Mouse (Mus musculus): ENCODE data around the gene Gm36079.
"Not testable (repeated sequence)": the region's sequence is repeated elsewhere in the genome, so short reads cannot be mapped to it uniquely, and the experiment has no call there.

Gene Gm36079

DNA sequence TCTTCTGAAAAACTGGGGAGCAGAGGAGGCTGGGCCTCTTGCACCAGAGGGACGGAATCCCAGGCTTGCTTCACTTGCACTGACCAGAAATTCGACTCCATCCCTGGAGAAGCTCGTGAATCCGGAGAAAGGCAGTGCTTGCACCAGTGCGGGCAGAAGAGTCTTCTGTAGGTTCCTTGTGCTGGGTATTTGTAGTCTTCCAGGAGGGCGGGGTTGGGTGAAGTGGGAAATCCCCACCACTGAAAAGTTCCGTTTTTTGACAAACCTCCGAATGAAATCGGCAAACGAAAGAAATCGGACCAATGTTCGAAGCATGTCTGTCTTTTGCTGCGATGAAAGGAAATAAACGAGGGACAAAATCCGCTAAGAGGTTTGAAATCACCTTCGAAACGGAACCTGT lies at the start of gene Gm36079:
TSS of gene Gm36079 (minus strand) at position 101 of the 400 bp plus-strand sequence.
- not testable (repeated sequence) for DNase-seq (ENCODE audit: low read depth, low spot score)

DNA sequence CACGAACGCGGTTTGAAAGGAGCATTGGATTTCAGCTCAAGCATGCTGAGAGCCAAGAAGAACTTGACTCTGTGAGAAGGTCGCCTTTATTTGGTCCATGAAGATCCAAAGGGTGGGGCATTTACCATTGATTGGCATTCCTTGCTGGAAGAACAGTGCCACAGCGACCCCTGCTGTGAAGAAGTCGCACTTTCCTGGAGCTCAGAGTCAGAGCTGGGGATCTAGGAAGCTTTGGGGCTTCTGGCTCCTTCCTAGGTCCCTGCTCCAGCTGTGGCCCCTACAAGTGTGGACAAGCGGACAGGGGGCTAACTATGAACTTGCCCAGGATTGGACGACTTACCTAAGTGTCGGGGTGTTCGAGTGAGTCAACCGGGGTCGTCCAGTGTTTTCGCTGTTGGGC lies 44.1 kb upstream of the Gm36079 start:
- DNase-seq (ENCODE audit: low read depth, low spot score) = not testable (repeated sequence)

DNA sequence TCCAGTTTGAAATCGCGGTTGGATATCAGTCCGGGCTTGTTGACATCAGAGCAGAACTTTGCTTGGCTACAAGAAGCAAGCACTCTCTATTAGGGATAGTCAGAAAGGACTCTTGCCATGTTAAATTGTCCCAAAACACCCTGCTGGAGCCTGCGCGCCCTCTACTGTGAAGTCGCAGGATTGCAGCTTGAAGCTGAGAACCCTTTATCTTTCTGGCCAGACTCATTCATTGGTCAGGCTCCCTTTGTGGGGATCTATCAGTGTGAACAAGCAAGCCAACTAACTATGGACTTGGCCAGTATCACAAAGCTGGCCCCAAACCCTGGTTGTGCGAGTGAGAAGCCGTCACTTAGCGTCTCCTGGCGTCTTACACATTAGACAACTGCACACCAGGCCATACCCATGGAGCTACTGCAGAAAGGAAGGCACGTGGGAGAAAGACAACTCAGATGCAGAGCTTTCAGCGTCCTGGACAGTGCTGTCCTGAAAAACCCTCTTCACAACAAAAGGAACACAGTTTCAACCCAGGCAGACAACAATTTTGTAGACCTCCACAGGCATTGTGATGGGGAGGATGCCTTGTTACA lies 43.3 kb upstream of the Gm36079 start:
- not testable (repeated sequence) for DNase-seq (ENCODE audit: low read depth, low spot score)

DNA sequence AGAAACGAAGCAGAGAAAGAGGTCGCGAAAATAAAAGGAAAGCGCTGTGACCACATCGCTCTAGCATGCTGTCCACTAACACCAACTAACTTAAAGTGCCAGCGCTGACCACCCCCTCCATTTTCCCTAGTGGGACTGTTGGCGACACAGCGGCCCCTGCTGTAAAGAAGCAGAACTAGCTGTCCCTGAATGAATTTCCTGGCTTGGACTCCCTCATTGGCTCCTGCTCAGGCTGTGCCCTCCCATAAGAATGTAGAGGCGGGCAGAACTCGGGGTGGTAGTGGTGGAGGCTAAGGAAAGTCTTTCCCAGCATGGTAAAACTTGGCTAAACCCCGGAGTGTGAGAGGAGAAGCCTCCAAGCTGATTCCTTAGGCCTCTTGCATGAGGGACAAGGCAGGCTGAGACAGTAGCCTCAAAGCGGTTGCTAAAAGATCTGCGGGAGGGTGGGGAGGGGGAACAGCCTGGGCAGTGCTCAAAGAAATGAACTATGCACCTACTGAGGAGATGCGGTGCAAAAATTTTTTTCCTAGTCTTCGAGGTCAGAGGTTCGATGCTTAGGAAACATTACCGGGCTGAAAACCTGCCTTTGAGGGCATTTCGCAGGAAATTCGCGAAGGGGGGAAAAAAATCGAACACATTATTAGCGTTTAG lies 36.8 kb upstream of the Gm36079 start:
- not testable (repeated sequence) for DNase-seq (ENCODE audit: low read depth, low spot score)

DNA sequence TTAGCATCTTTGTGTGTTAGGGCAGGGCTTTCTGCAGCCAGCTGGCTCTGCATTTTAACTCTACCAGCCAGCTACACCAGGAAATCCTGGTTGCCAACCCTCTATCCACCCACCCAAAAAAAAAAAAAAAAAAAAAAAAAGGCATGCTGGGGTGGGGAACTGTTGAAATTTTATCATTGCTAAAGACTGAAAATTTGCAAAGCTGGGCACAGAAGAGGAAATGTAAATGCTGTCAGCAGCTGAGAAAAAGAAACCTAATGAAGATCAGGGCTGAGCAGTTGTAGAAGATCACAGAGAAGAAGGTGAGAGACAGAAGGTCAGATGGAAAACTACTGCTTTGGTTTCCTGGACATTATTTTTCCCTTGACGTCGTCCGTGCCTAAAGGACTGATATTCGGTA lies 36.1 kb upstream of the Gm36079 start:
- not testable (repeated sequence) for DNase-seq (ENCODE audit: low read depth, low spot score)

DNA sequence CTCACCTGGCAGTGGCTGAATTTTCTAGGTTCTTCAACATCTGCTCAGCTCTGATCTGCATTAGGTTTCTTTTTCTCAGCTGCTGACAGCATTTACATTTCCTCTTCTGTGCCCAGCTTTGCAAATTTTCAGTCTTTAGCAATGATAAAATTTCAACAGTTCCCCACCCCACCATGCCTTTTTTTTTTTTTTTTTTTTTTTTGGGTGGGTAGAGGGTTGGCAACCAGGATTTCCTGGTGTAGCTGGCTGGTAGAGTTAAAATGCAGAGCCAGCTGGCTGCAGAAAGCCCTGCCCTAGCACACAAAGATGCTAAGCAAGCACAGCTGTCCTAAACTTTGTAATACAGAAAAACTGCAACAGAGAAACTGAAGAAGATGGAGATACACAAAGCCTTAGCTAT lies 25.3 kb upstream of the Gm36079 start, which contains the start of gene Gm21188:
TSS of gene Gm21188 (minus strand) at position 110 of the 400 bp plus-strand sequence.
- DNase-seq (ENCODE audit: low read depth, low spot score) = not testable (repeated sequence)

DNA sequence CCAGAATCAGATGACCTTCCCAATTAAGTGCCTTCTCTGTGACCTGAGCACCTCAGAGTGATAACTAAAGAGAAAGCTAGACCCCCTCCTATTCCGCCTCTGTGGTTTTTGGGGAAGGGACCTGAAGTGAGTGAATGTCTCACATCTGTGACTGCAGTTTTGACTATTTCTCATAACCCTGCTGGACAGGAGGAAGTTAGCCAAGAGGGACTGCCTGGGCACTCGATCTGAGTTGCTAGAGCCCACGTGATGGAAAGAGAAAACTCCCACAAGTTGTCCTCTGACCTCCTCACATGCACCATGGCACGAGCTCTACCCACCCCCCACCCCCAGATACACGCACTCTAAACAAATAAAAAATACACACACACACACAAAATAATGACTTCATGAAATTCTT lies 21.8 kb upstream of the Gm36079 start:
- not testable (repeated sequence) for DNase-seq (ENCODE audit: low read depth, low spot score)

DNA sequence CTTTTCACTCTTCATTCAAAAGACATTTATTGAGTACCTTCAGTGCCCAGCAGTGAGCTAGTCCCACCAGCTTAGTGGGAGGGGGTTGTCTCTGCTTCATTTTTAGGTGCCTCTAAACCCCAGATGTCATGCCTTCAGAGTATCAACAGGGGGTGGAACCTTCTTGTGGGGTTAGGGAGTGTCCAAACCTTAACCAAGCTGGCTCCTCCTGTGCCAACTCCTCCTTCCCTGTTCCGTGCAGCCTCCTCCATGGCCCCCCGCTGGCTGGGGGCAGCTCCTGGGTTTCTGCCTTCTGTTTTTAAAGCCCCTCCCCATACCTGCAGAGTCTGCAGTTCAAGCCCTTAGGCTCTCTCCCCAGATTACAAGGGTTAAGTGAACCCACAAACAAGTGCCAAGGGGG lies 21.4 kb upstream of the Gm36079 start:
- DNase-seq (ENCODE audit: low read depth, low spot score) = not testable (repeated sequence)

DNA sequence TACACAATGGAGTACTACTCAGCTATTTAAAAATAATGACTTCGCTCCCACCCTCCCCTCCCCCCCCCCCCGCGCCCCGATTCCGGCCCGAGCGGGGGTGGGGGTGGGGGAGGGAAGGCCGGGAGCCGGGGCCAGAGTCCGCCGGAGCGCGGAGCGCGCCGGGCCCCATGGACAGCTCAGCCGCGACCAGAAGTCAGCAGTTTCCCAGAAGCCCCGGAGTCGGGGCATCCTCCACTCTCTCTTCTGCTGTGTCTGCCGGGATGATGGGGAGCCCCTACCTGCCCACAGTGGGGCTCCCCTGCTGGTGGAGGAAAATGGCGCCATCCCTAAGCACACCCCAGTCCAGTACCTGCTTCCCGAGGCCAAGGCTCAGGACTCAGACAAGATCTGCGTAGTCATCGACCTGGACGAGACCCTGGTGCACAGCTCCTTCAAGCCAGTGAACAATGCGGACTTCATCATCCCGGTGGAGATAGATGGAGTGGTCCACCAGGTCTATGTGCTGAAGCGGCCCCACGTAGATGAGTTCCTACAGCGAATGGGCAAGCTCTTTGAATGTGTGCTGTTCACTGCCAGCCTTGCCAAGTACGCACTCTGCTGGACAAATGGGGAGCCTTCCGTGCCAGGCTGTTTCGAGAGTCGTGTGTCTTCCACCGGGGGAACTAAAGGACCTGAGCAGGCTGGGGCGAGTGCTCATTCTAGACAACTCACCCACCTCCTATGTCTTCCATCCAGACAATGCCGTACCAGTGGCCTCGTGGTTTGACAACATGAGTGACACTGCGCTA lies 19.8 kb upstream of the Gm36079 start:
- DNase-seq (ENCODE audit: low read depth, low spot score) = not testable (repeated sequence)

DNA sequence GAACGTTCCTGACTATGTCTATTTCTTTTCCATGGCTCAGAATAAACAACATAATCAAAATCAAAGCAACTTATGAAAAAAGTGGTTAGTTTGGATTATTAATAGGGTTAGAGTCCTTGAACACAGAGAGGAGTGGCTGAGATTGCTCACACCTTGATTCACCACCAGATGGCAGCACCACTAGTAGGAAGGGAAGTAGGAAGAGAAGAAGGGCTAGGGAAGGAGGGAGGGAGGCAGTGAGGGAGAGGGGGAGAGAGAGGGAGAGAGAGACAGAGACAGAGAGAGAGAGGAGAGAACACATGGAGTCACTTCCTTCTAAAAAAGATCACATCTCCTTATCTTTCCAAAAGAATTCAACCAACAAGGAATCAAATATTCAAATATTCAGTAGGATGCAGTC lies 14.3 kb upstream of the Gm36079 start:
- DNase-seq (ENCODE audit: low read depth, low spot score) = peak; percentile 22

DNA sequence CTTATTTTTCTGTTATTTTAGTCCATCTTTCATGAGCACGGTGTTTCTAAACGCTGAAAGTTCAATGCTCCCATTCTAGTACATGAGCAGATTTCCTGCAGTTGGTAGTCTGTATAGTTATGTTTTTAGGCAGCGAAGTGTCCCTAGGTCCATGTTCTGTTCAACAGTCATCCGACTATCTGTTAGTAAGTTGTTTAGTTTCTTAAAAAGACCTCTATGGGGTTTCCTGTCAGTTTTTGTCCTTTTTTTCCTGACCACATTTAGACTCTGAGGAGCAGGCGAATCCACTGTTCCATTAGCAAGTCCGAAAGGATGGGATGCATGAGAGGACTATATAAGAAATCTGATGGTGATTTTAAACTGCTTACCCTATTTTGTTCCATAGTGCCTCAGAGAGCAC lies 11.1 kb upstream of the Gm36079 start:
- not testable (repeated sequence) for DNase-seq (ENCODE audit: low read depth, low spot score)

DNA sequence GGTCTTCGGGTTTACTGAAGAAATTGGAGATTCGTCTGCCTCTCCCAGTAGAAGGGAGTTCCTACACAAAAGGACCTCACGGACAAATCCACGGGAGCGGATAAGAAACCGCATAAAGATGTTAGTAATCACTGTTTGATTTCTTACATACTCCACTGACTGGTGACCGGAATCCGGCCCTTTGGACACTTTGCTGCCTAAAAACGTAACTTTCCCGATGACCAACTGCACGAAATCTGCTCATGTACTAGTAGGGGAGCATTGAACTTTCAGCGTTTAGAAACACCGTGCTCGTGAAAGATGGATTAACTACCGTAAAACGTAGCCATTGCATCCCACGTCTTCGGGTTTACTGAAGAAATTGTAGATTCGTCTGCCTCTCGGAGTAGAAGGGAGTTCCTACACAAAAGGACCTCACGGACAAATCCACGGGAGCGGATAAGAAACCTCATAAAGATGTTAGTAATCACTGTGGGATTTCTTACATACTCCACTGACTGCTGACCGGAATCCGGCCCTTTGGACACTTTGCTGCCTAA lies 9.8 kb upstream of the Gm36079 start:
- DNase-seq (ENCODE audit: low read depth, low spot score) = not testable (repeated sequence)

DNA sequence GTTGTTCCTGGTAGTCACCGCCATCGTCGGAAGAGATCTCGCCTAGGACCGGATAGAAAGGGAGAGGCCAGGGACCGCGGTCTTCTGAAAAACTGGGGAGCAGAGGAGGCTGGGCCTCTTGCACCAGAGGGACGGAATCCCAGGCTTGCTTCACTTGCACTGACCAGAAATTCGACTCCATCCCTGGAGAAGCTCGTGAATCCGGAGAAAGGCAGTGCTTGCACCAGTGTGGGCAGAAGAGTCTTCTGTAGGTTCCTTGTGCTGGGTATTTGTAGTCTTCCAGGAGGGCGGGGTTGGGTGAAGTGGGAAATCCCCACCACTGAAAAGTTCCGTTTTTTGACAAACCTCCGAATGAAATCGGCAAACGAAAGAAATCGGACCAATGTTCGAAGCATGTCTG lies 8.3 kb upstream of the Gm36079 start:
- not testable (repeated sequence) for DNase-seq (ENCODE audit: low read depth, low spot score)

DNA sequence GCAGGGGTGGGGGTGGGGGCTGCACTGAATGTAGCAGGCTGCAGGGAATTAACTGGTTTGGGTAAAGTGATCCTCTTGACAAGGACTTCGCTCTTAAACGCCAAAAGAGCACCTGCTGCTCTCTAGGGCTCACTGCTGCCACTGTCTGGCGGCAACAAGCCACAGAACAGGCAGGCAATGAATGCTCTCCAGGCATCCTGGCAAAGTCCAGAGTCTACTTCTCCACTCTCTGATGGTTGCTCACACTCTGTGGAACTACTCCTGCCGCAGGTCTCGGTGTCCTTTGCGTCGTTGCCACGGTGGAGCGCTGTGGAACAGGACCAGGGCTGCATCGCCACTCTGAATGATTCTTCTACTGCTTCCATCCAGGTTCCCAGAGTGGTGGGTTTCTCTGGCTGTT lies 7.8 kb upstream of the Gm36079 start:
- not testable (repeated sequence) for DNase-seq (ENCODE audit: low read depth, low spot score)

DNA sequence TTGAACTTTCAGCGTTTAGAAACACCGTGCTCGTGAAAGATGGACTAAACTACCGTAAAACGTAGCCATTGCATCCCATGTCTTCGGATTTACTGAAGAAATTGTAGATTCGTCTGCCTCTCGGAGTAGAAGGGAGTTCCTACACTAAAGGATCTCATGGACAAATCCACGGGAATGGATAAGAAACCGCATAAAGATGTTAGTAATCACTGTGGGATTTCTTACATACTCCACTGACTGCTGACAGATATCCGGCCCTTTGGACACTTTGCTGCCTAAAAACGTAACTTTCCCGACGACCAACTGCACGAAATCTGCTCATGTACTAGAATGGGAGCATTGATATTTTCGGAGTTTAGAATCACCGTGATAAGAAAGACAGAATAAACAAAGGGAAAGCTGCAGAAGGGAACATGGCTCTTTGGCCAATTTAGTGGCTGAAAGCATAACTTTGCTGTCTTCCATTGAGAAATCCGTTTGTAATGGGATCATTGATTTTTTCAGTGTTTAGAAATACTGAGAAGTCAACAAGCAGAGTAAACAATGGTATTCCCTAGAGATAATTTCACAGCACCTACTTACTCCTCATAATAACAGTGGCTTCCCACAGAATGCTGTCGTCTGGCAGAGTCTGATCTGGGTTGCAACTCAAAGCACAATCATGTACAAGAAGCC lies 6.8 kb upstream of the Gm36079 start:
- not testable (repeated sequence) for DNase-seq (ENCODE audit: low read depth, low spot score)

DNA sequence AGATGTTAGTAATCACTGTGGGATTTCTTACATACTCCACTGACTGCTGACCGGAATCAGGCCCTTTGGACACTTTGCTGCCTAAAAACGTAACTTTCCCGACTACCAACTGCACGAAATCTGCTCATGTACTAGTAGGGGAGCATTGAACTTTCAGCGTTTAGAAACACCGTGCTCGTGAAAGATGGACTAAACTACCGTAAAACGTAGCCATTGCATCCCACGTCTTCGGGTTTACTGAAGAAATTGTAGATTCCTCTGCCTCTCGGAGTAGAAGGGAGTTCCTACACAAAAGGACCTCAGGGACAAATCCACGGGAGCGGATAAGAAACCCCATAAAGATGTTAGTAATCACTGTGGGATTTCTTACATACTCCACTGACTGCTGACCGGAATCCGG lies 4.9 kb upstream of the Gm36079 start:
- DNase-seq (ENCODE audit: low read depth, low spot score) = not testable (repeated sequence)

DNA sequence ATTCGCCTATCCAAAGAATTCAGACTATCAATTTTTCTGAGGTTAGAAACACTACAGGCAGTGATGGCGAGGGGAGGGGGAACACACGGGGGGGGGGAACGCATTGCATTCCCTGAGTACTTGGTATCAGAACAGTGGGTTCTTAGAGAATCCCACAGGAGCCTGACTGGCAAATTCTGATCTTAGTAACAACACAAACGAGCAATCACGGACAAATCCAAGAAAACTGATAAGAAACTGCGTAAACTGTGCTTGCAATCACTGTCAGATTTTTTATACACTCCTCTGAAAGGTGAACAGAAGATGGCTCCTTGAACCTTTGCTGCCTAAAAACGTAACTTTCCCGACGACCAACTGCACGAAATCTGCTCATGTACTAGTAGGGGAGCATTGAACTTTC lies 557 bp upstream of the Gm36079 start:
- not testable (repeated sequence) for DNase-seq (ENCODE audit: low read depth, low spot score)

DNA sequence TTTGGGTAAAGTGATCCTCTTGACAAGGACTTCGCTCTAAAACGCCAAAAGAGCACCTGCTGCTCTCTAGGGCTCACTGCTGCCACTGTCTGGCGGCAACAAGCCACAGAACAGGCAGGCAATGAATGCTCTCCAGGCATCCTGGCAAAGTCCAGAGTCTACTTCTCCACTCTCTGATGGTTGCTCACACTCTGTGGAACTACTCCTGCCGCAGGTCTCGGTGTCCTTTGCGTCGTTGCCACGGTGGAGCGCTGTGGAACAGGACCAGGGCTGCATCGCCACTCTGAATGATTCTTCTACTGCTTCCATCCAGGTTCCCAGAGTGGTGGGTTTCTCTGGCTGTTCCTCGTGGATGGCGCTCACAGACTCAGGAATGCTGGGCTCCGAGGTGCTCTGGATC lies 438 bp downstream of the Gm36079 start:
- not testable (repeated sequence) for DNase-seq (ENCODE audit: low read depth, low spot score)

DNA sequence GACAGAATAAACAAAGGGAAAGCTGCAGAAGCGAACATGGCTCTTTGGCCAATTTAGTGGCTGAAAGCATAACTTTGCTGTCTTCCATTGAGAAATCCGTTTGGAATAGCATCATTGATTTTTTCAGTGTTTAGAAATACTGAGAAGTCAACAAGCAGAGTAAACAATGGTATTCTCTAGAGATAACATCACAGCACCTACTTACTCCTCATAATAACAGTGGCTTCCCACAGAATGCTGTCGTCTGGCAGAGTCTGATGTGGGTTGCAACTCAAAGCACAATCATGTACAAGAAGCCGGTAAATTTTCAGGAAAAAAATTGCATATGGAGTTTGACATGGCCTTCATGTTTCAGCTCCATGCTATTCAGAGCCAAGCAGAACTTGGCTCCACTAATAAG lies 1.2 kb downstream of the Gm36079 start:
- DNase-seq (ENCODE audit: low read depth, low spot score) = not testable (repeated sequence)

DNA sequence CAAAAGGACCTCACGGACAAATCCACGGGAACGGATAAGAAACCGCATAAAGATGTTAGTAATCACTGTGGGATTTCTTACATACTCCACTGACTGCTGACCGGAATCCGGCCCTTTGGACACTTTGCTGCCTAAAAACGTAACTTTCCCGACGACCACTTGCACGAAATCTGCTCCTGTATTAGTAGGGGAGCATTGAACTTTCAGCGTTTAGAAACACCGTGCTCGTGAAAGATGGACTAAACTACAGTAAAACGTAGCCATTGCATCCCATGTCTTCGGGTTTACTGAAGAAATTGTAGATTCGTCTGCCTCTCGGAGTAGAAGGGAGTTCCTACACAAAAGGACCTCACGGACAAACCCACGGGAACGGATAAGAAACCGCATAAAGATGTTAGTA lies 1.8 kb downstream of the Gm36079 start:
- DNase-seq (ENCODE audit: low read depth, low spot score) = not testable (repeated sequence)

DNA sequence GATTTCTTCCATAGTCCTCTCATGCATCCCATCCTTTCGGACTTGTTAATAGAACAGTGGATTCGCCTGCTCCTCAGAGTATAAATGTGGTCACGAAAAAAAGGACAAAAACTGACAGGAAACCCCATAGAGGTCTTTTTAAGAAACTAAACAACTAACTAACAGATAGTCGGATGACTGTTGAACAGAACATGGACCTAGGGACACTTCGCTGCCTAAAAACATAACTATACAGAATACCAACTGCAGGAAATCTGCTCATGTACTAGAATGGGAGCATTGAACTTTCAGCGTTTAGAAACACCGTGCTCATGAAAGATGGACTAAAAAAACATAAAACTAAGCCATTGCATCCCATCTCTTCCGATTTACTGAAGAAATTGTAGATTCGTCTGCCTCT lies 2.2 kb downstream of the Gm36079 start:
- DNase-seq (ENCODE audit: low read depth, low spot score) = not testable (repeated sequence)

DNA sequence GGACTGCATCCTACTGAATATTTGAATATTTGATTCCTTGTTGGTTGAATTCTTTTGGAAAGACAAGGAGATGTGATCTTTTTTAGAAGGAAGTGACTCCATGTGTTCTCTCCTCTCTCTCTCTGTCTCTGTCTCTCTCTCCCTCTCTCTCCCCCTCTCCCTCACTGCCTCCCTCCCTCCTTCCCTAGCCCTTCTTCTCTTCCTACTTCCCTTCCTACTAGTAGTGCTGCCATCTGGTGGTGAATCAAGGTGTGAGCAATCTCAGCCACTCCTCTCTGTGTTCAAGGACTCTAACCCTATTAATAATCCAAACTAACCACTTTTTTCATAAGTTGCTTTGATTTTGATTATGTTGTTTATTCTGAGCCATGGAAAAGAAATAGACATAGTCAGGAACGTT lies 5.3 kb downstream of the Gm36079 start:
- peak; percentile 16 for DNase-seq (ENCODE audit: low read depth, low spot score)

Data from ZHBTc4 (cell line).